Mouse (Mus musculus) fat pad, adult 2 months (tissue): ENCODE data around the gene Arhgef38.

Experiments used
- DNase-seq: peaks from one replicate; pipeline ENCODE4 v3.0.0-alpha.2; 2011; ENCODE audit warnings: low read depth, low spot score; ENCODE audit errors: extremely low read depth

Gene Arhgef38

DNA sequence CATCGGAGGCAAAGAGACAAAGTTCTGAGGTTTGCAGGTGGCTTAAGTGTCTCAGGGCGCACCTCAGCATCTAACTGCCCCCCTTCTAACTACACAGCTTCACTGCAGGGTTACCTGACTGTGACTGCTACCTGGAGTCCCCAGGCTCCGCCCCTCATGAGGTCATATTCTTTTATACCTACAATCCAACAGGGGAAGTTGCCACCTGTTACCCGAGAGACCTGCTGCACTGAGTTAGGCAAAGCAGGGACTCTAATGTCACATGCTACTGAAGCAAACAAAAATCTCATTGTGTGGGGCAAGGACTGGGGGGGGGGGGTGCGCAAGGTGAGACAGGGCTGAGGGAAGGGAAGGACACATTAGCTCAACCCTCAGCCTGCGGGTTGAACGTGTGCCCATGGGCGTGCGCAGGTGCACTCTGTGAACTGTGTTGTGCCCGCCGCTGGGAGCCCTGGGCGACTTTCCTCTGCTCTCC is at the start of gene Arhgef38:
TSS of gene Arhgef38 (minus strand) at position 129 of the 475 bp plus-strand sequence.
- no peak for DNase-seq

DNA sequence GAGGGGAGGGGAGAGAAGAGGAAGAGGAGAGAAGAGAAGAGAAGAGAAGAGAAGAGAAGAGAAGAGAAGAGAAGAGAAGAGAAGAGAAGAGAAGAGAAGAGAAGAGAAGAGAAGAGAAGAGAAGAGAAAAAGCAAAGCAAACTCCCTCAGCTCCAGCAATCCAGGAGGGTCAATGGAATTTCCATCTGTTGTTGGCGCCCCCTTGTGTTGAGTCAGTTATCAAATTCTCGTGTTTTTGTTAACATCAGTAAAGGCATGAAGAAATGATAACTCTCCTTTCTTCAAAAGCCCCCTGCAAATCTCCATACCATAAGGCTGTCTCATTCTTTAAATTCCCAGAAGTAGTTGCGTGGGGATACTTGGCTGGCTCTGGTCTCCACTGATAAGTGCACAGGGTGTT is 37.1 kb upstream of the Arhgef38 start:
- DNase-seq = no peak

DNA sequence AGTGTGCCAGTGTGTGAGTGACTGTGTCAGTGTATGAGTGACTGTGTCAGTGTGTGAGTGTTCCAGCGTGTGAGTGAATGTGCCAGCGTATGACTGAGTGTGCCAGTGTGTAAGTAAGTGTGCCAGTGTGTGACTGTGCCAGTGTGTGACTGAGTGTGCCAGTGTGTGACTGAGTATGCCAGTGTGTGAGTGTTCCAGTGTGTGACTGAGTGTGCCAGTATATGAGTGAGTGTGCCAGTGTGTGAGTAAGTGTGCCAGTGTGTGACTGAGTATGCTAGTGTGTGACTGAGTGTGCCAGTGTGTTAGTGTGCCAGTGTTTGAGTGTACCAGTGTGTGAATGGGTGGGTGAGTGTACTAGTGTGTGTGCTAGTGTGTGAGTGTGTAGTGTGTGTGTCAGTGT is 24.1 kb upstream of the Arhgef38 start:
- DNase-seq = no peak

DNA sequence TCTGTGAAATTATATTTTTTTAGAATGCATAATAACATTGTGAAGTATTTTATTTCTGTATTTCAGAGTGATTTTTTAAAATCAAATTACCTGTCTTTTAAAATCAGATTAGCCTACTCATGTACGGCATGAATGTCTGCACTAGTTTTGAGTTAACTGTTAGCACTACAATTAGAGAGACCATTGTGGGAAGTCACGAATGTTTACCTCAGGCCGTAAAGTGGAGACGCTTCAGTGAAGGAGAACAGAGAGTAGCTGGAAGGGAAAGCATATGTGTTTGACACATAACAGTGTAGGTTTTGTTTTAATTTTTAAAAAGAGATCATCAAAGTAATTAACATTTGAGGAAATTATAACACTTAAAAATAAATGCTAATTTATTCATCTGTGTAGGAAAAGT is 21.1 kb upstream of the Arhgef38 start:
- DNase-seq = no peak

DNA sequence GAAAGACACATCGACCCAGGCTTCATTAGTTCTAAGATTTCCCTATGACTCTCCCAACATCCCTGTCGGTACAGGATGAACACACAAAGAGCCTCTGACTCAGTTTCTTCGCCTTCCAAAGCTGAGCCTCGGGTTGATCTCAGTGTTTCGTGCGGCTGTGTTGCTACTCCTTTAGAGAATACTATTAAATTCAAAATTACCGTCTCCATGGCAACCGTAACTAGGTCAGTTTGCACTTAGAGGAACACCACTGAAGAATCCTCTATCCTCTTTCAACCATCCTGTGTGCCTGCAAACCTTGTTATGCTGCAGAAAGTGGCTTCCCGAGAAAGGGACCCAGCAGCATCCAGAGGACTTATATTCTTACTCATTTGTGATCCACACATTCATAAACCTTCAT is 9.3 kb upstream of the Arhgef38 start:
- DNase-seq = no peak

DNA sequence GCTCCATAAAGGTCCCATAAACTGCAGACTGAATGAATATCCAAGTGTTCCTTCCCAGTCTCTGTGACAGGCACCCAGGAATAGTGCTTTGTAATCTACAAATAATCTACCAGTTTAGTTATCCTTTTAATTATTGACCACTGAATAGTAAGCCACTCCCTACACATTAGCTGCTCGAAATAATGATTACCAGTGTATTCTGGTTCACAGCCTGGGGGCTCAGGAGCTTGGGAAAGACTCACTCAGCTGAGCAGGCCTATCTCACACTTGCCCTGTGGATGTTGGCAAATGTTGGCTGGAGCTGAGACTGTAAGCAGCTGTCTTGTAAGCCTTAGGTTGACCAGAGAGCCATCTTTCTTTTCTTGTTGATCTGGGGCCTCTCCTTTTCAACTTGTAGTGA is 7.2 kb upstream of the Arhgef38 start:
- DNase-seq = no peak

DNA sequence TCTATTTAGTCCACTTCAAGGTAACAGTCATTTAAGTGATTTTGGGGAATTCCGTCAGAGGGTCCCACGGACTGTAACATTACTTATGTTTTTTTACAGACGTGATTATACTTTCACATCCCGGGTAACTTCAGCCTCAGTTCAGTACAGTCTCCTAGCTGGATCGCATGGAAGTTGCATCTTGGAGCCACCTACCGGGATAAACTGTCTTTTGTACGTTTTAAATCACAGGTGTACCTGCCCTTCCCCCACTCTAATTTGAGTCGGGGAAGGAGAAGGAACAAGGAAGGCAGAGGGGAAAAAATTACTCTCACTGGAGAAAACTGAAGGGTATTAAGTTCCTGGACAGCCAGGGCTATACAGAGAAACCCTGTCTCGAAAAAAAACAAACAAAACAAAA is 756 bp downstream of the Arhgef38 start:
- no peak for DNase-seq

DNA sequence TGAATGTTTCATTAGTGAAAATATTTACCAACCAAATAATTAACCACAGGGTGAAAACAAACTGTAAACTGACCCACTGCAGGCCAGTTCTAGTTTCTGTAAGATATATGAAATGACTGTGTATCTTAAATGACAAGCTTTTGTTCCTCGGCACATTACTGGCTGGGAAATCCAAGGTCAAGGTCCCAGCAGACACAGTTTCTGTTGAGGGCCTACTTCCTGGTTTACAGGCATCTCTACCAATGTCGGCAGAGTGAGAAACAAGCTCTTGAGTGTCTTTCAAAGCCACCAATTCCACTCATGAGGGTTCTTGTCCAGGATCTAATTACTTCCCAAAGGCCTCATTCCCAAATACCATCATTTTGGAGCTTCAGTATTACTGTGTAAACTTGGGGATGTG is 4.3 kb downstream of the Arhgef38 start:
- DNase-seq = no peak

DNA sequence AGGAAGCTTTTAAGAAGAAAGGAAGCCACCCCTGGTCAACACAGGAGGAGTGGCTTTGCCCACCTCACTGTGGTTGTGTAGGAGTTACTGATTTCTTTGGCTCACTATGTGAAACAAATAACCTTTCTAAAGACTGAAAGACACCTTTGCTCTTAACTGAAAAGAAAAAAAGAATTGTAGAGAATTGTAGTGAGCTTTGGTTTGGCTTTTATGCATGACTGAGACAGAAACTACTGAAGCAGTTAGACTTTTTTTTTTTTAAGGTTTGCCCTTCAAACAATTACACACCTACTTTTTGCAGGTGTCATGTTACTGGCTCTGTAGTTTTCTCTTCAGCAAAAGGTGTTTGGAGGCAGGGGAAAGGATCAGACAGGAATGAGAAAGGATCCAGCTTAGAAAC is 5.2 kb downstream of the Arhgef38 start:
- no peak for DNase-seq

DNA sequence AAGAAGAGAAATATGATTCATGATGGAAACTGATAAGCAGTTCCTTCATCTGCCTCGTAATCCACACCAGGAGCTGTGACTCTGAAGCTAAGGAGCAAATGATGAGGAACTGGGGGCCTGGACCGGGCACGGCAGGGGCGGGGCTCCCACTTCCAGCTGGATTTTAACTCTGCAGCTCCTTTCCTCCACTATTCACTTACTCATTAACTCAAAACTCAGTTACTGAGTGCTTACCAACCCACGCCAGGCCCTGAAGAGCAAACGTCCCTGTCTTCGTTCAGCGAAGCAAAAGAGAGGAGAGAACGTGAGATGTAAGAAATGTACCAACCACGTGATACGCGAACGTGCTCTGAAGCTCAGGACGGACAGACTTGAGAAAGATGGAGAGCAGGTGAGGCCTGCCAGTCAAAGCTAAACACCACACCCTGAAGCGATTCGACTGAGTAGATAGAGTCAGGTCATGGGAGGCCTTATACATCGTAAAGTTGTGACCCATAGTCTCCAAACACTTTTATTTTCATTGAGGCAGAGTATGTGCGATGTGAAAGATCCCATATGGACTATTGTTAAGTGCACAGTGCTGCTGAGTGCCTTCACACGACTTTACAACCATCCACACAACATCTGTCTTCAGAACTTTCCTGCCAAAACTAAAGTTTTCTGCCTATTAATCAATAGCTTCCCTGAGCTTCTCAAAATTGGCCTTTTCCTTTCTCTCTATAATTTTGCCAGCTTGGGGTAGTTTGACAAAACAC is 7.3 kb downstream of the Arhgef38 start:
- DNase-seq = no peak

DNA sequence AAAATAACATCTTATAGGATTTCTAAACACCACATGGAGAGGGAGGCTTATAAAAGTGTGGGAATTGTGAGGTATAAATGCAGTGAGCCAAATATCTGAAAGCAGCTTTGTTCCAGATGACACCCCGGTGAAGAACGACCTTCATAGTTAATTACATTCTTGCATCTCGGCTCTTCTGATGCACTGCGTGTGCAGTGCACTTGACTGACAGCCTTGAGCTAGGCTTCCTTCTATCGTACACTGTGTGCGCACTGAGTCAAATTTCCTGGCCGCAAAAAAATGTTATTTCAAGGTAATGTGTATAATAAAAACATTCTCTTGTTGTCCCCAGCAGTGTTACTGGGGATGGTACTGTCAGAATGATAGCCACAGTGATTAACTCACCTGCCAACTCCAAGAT is 16.2 kb downstream of the Arhgef38 start:
- no peak for DNase-seq

DNA sequence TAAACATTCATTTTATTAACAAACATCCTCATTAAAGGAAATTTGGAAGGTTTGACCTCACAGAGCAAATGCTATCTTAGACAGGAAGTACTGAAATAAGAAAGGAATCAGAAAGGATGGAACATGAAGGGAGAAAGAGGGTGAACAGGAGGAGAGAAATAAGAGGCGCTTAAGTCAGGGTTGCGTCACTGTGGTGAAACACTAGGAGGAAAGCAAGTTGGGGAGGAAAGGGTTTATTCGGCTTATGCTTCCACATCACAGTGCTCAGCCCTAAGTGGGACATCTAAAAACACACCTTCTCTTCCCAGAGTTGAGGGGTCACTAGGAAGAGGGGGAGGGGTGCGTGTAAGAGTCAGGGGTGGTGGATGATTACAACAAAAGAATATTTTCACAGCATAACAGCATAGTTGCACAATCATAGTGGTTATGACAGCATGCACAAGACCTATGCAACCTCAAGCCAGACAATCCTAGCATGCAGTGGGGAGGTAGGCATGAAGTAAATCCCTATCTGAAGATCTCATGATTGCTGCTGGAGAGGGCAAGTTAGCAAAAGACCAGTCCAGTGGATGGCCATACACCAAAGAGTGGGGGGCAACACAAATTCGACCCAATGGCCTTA is 19.4 kb downstream of the Arhgef38 start:
- no peak for DNase-seq

DNA sequence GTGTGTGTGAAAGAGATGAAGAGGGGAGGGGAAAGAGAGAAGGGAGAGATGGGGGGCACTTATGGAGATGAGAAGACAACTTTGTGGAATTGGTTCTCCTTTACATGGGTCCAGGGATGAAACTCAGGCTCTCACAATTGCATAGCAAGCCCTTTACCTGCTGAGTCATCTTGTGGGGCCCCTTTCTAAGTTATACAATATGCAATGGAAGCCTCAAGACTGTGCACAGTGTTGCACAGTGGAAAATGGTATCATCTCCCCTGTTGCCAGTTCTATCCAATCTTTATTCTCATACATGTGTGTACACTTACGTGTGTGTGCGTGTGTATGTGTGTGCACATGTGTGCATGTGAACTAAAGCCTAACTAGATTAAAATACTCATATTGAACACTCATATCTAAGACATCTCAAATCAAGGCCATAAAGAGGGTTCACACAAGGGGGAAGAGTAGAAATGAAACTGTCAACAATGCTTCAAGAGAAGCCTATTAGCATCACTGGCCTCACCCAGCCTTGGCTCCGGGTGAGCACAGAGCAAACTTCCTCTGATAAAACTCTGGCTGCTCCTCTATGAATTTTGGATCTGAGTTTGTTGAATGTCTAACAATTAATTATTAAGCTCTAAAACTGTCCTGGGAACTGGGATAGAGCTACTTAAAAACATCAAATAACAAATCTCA is 21.2 kb downstream of the Arhgef38 start:
- DNase-seq = no peak

DNA sequence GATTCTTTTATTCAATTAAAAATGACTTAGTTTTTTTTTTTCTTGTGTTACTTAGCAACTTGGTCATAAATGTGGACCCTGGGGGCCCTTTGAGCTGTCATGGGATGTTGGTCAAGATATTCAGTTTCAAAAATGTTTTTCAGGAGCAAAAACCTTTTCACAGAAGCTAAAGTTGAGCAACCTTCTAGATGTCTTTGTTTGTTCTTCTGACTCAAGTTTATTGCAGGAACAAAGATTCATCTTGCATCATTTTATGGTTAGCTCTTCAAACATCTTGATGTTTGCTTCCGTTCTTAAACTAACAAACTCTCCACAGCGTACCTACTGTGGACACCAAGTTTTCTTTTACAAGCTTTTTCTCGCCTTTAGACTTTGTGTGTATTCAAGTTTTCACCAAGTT is 23.4 kb downstream of the Arhgef38 start:
- no peak for DNase-seq

DNA sequence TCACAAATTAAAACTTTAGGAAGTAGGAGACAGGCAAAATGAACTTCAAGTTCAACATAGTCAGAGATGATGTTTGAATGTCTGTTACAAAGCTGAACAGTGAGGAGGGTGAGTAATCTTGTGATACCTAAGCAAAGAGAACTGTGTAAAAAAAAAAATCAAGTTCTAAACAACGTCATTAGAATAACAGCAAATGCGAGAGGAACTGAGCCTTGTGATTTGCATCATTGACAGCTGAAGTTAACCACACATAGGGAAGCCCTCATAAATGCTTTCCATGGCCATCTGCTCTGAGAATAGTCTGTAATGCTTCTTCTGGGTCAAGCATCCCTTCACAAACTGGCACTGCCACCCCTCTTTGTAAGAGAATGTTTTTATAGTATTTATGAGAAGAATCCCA is 31.0 kb downstream of the Arhgef38 start:
- no peak for DNase-seq

DNA sequence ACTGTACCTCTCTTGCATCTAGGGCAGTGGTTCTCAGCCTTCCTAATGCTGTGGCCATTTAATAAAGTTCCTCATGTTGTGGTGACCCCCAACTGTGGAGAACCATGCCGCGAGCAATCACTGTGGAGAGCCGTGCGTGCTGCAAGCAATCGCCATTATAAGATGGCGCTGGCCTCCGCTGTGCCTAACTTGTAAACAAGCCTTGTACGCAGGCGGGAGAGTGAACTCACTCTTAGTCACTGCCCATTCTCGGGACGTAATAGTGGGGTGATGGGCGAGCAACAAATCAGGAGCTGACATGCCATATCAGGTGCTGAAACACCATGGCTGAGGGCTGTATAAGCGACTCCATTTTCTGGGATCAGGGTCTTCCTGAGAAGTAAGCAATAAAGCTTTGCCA is 32.6 kb downstream of the Arhgef38 start:
- DNase-seq = no peak

DNA sequence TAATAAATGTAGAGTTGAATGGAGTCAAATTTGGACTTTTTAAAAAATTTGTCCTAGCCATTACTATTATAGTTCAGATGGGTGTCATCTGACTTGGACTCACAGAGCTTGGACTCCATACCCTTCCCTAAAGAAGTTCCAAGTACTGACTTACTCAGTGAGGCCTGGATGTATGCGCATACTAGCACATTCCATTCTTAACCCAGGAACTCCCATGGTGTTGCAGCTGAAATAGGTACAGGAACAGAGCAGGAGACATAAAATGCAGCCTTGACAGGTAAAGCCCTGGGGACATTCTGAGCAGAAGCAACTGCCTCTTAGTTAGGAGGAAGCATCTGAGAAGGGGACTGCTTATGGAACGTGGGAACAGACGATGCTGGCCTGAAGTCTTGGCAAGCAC is 45.8 kb downstream of the Arhgef38 start:
- no peak for DNase-seq

DNA sequence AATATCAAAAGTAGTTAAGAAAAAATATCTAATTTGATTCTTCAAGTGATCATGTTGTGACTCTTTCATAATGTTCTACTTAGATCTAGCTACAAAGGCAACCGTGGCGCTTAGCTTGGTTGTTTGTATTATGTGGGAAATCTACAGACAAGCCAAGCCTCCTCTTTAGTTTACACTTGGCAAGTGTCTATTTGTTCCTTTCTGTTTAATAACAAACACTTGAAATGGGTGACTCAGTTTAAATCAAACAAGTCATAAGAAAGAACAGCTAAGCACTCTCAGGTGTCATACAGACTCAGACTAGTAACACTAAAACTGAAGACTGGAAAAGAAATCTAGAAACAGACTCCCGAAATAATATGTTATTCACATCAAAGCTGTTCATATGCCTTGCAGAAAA is 47.2 kb downstream of the Arhgef38 start:
- DNase-seq = no peak

DNA sequence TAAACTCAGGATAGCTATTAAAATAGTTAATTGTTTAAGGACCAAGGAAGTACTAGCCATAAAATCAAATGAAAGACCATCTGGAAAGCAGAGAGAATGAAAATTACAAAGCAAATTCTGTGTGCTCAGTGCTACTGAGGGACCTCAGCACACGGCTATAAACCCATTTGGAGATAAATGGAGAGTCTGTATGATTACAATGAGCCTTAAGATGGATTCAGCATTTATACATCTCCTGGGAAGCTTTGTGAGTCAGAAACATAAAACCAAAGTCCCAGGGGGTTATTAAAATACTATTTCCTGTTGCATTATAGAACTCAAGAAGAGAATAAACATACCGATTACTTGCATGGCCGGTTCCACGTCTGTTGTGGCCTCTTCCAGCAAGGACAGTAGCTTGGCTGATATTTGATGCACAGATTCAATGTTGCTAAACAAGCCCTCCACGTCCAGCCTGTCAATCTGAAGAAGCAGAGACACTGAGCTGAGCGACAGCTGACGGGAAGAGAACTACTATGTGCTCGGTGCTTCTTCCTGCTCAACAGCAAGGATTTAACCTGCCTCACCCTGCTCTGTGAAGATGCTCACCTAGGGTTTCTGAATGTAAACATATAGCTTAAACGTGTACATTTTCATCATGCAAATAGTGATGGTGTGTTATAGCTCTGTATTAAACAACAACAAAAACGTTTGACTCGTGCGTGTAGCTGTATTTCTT is 58.6 kb downstream of the Arhgef38 start:
- no peak for DNase-seq

DNA sequence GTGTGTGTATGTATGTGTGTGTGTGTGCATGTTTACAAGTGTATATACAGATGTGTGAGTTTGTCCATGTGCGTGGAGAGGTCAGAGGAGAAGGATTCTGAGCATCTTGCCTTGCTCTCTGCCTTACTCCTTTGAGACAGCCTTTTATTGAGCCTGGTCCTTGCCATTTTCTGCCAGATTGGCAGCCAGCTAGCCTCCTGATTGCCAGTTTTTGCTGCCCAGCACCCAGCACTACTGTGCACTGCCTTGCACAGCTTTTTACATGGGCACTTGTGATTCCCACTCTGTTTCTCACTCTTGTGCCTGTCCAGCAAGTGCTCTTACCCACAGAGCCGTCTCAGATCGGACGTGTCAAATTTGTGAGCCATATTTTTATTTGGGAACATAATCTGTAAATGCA is 62.5 kb downstream of the Arhgef38 start:
- DNase-seq = no peak

DNA sequence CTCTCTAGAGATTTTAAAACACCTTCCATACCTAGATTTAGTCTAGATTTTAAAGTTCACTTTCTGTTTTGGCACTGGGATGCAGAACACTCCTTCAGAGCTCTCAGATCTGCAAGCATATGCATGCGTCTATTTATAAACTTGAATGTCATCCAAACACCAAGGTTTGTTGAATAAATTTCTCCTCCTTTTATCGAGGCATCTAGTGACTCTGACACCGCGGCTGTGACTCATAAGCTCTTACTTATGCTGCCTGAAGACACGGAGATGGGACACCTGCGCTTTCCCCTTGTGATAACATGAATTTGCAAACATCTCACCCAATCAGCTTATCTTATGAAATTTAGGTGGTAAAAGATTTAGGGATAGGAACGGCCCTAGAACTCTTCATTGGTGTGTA is 65.0 kb downstream of the Arhgef38 start:
- no peak for DNase-seq

DNA sequence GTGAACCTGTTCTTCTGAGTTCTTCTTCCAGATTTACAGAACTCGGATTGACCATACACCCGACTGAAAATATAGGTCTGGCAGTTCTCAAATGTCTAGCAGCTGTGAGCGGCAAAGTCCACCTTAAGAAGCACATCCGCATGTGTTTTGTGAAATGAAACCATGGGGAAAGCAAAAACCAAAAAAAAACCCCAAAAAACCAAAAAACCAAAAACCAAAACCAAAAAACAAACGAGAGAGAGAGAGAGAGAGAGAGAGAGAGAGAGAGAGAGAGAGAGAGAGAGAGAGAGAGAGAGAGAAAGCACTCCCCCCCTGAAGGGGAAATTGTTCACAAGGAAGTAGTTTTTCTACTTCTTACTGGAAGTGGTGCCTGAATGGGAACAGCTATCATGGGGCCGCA is 67.2 kb downstream of the Arhgef38 start:
- no peak for DNase-seq
